Comparison of ENCODE assay signal across 14 mouse cellular contexts in the genomic region with DNA sequence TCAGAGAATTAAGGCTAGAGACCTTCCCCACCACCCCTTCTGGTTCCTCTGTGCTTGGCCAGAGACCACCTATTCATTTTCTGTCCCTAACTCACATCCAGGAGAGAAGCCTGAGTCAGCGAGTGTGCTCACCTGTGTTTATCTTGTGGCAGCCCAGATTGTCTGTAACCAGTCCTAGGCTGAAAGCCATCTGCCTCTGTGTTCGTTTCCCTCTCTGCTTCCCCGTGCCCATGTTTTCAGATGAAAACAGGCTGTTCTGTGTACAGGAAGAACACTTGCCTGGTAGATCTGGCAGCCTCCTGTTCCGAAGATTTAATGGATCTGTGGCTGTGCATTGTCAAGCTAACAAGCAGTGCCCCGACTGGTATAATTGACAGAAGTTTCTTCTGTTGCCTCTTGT.
DNase-seq lines count a peak whose midpoint lies in the region; ATAC-seq and TF ChIP-seq lines count a peak whose summit lies in the region.
"Had no signal": no experiment of that assay in that cellular context is flagged by ENCODE, and none has a peak within 500 bp of the region (broad histone marks: within the 10 kb centered on the region; RNA-seq: fewer than 3 reads in every experiment).

No protein-coding gene starts in this region.

- H3K4me2 ChIP-seq in forebrain, embryonic 16.5 days (ENCODE audit: low read length), result no peak overlapping the region
- no peak overlapping the region for H3K4me2 ChIP-seq in midbrain, embryonic 13.5 days (replicated peaks)
- H3K4me2 ChIP-seq: limb, embryonic 13.5 days had no signal

- H3K9ac ChIP-seq in forebrain, embryonic 16.5 days (replicated peaks; ENCODE audit: low read depth, low read length), result no peak overlapping the region
- no peak overlapping the region for H3K9ac ChIP-seq in midbrain, embryonic 13.5 days (replicated peaks)
- H3K9ac ChIP-seq: limb, embryonic 13.5 days had no signal

- TF ChIP-seq POLR2A in kidney, adult 2 months (IDR thresholded peaks at IDR 0.05; ENCODE audit: low read depth, low read length), result no peak
- TF ChIP-seq POLR2A in cerebellum, adult 2 months (IDR thresholded peaks at IDR 0.05; ENCODE audit: borderline replicate concordance, insufficient read depth, low read length), result peak; percentile 46; the same call in 1 of the 2 replicates

- no peak for TF ChIP-seq CTCF in kidney, adult 2 months (conservative IDR thresholded peaks at IDR 0.05; ENCODE audit: insufficient read depth, insufficient read length, low read depth, low read length)
- no peak for TF ChIP-seq CTCF in cerebellum, adult 2 months (IDR thresholded peaks at IDR 0.05; ENCODE audit: borderline replicate concordance, insufficient read depth, low read depth, low read length)

- WGBS in kidney, adult 2 months, result 61% methylated on average over 5 of the region's 5 CpGs
- WGBS in cerebellum, adult 2 months, result 7% methylated on average over 5 of the region's 5 CpGs
- 21% methylated on average over 5 of the region's 5 CpGs for WGBS in forebrain, embryonic 16.5 days
- WGBS in midbrain, embryonic 13.5 days, result 82% methylated on average over 5 of the region's 5 CpGs

- H3K36me3 ChIP-seq in kidney, adult 2 months (ENCODE audit: control insufficient read depth, insufficient read depth, low read length), result no peaks in the 10 kb centered on the region
- no peaks in the 10 kb centered on the region for H3K36me3 ChIP-seq in forebrain, embryonic 16.5 days (ENCODE audit: control insufficient read depth, insufficient read depth)
- no peaks in the 10 kb centered on the region for H3K36me3 ChIP-seq in midbrain, embryonic 13.5 days
- H3K36me3 ChIP-seq: limb, embryonic 13.5 days had no signal

- peak overlapping the region; percentile 42; the same call in 1 of the 2 replicates for H3K27ac ChIP-seq in kidney, adult 2 months (ENCODE audit: insufficient read depth, low read depth, low read length)
- H3K27ac ChIP-seq in cerebellum, adult 2 months (ENCODE audit: insufficient read depth, low read length), result peak overlapping the region; percentile 98
- H3K27ac ChIP-seq in forebrain, embryonic 16.5 days (ENCODE audit: low read length), result peak overlapping the region; percentile 0; the same call in 1 of the 2 replicates
- H3K27ac ChIP-seq in midbrain, embryonic 13.5 days, result no peak overlapping the region
- H3K27ac ChIP-seq: limb, embryonic 13.5 days had no signal

- ATAC-seq in cerebellum, adult (ENCODE audit: insufficient number of reproducible peaks, low FRiP score, low TSS enrichment), result peak; percentile 42; the same call in 1 of the 2 replicates
- peak; percentile 23; the same call in 1 of the 2 replicates for ATAC-seq in forebrain, embryonic 16.5 days
- no peak for ATAC-seq in midbrain, embryonic 13.5 days
- ATAC-seq: inflammation-experienced regulatory T-cells, adult 6 months had no signal

- H3K4me1 ChIP-seq in kidney, adult 2 months (ENCODE audit: control insufficient read depth, insufficient read depth, low read length), result peaks cover 6% of the 10 kb centered on the region; the same call in 1 of the 2 replicates
- H3K4me1 ChIP-seq in cerebellum, adult 2 months (ENCODE audit: control insufficient read depth, insufficient read depth, low read length), result peaks cover 76% of the 10 kb centered on the region
- peaks cover 25% of the 10 kb centered on the region for H3K4me1 ChIP-seq in forebrain, embryonic 16.5 days (replicated peaks; ENCODE audit: control insufficient read depth, insufficient read depth, low read length)
- H3K4me1 ChIP-seq in midbrain, embryonic 13.5 days (replicated peaks), result peaks cover 9% of the 10 kb centered on the region

- H3K9me3 ChIP-seq in forebrain, embryonic 16.5 days (ENCODE audit: control insufficient read depth, low read length), result no peaks in the 10 kb centered on the region
- H3K9me3 ChIP-seq in midbrain, embryonic 13.5 days, result no peaks in the 10 kb centered on the region
- H3K9me3 ChIP-seq: limb, embryonic 13.5 days had no signal

- no peak overlapping the region for H3K4me3 ChIP-seq in kidney, adult 2 months (ENCODE audit: insufficient read depth, low read depth, low read length)
- no peak overlapping the region for H3K4me3 ChIP-seq in cerebellum, adult 2 months (replicated peaks; ENCODE audit: insufficient read depth, low read depth, low read length)
- H3K4me3 ChIP-seq in forebrain, embryonic 16.5 days (replicated peaks; ENCODE audit: low read length), result no peak overlapping the region
- no peak overlapping the region for H3K4me3 ChIP-seq in midbrain, embryonic 13.5 days (replicated peaks)
- H3K4me3 ChIP-seq: erythroblast, embryonic 14.5 days; limb, embryonic 13.5 days had no signal

- H3K27me3 ChIP-seq in kidney, adult 2 months (replicated peaks; ENCODE audit: control insufficient read depth, insufficient read depth, low read length), result no peaks in the 10 kb centered on the region
- H3K27me3 ChIP-seq in cerebellum, adult 2 months (ENCODE audit: control insufficient read depth, insufficient read depth, low read length), result no peaks in the 10 kb centered on the region
- no peaks in the 10 kb centered on the region for H3K27me3 ChIP-seq in forebrain, embryonic 16.5 days (replicated peaks; ENCODE audit: control insufficient read depth, insufficient read depth, low read length)
- H3K27me3 ChIP-seq in midbrain, embryonic 13.5 days, result no peaks in the 10 kb centered on the region
- H3K27me3 ChIP-seq: limb, embryonic 13.5 days had no signal

- no peak for DNase-seq in cerebellum, postnatal 4 days (ENCODE audit: low spot score in 2 of 2)
- DNase-seq in kidney, adult 2 months, result no peak
- no peak for DNase-seq in kidney, adult 18-20 months
- peak; percentile 67 to 86 for DNase-seq in cerebellum, adult 2 months
- DNase-seq in embryo, embryonic 10.5 days (ENCODE audit: low spot score), result no peak
- DNase-seq: adrenal gland, adult 2 months; lung, adult 2 months; thymus, adult 2 months had no signal

Comparison
In these comparisons a context has a peak if more than half of its experiments do, and no peak if none do; other contexts are left out.
1. DNase-seq: peak in cerebellum, adult 2 months (2 of 2); none in cerebellum, postnatal 4 days (0 of 2), kidney, adult 2 months (single experiment), kidney, adult 18-20 months (single experiment) and embryo, embryonic 10.5 days (single experiment).